Comparison of ENCODE assay signal across 14 mouse cellular contexts in the genomic region with DNA sequence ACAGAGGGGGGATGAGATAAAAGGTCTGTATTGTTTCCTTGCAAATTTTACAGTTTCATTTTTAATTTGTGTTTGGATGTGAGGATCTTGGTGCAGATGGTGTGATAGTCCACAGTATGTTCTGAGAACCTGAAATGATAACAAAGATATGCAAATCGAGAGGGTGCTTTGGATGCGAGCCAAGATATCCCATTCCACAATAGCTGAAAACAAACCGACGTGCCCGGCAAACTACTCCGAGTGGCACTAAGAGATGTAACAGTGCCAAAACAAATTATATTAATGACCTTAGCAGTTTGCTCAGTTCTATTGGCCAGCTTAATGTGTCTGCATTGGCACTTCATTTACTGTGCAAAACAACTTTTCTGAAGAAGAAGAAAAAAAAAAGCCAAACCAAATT.
A peak's percentile ranks its signal among the peaks of the same experiment; 100 is the strongest.
DNase-seq lines count a peak whose midpoint lies in the region; ATAC-seq and TF ChIP-seq lines count a peak whose summit lies in the region.
"Had no signal": no experiment of that assay in that cellular context is flagged by ENCODE, and none has a peak within 500 bp of the region (broad histone marks: within the 10 kb centered on the region; RNA-seq: fewer than 3 reads in every experiment).

No protein-coding gene starts in this region.

- no peak overlapping the region for H3K4me2 ChIP-seq in hindbrain, embryonic 12.5 days (replicated peaks)
- no peak overlapping the region for H3K4me2 ChIP-seq in hindbrain, embryonic 16.5 days (ENCODE audit: low read length)
- H3K4me2 ChIP-seq in forebrain, embryonic 15.5 days (replicated peaks): 0 out of 2 replicates have a peak overlapping the region, but pooled peaks have one; percentile 6
- no peak overlapping the region for H3K4me2 ChIP-seq in midbrain, postnatal 0 days (ENCODE audit: low read depth, low read length, poor library complexity, severe bottlenecking)
- H3K4me2 ChIP-seq: embryonic facial prominence, embryonic 13.5 days; liver, embryonic 11.5 days had no signal

- no peak for TF ChIP-seq CTCF in midbrain, postnatal 0 days (IDR thresholded peaks at IDR 0.05)

- no peak overlapping the region for H3K4me3 ChIP-seq in hindbrain, embryonic 12.5 days
- H3K4me3 ChIP-seq in hindbrain, embryonic 16.5 days (ENCODE audit: low read length): no peak overlapping the region
- H3K4me3 ChIP-seq in forebrain, embryonic 15.5 days: no peak overlapping the region
- no peak overlapping the region for H3K4me3 ChIP-seq in midbrain, postnatal 0 days (ENCODE audit: low read depth, low read length)
- H3K4me3 ChIP-seq: embryonic facial prominence, embryonic 13.5 days; heart, embryonic 10.5 days; left cerebral cortex, adult 2 months had no signal

- peak; percentile 46; the same call in 1 of the 2 replicates for ATAC-seq in hindbrain, embryonic 12.5 days (ENCODE audit: low FRiP score)
- ATAC-seq in hindbrain, embryonic 16.5 days: no peak
- peak; percentile 85 for ATAC-seq in forebrain, embryonic 15.5 days (replicated peaks)
- ATAC-seq in midbrain, postnatal 0 days (ENCODE audit: low FRiP score): no peak
- no peak for ATAC-seq in monocyte, adult 5-6 weeks (replicated peaks; ENCODE audit: insufficient number of reproducible peaks, low FRiP score, low TSS enrichment, poor library complexity, severe bottlenecking)

- H3K27ac ChIP-seq in hindbrain, embryonic 12.5 days: no peak overlapping the region
- H3K27ac ChIP-seq in hindbrain, embryonic 16.5 days (ENCODE audit: low read depth, low read length): no peak overlapping the region
- peak overlapping the region; percentile 23; the same call in 1 of the 2 replicates for H3K27ac ChIP-seq in forebrain, embryonic 15.5 days (replicated peaks)
- no peak overlapping the region for H3K27ac ChIP-seq in midbrain, postnatal 0 days (ENCODE audit: low read depth, low read length)
- H3K27ac ChIP-seq: embryonic facial prominence, embryonic 13.5 days; heart, embryonic 10.5 days; left cerebral cortex, adult 2 months had no signal

- H3K36me3 ChIP-seq in hindbrain, embryonic 12.5 days: no peaks in the 10 kb centered on the region
- H3K36me3 ChIP-seq in hindbrain, embryonic 16.5 days (ENCODE audit: control insufficient read depth, insufficient read depth, low read length): no peaks in the 10 kb centered on the region
- H3K36me3 ChIP-seq in forebrain, embryonic 15.5 days: no peaks in the 10 kb centered on the region
- H3K36me3 ChIP-seq in midbrain, postnatal 0 days (ENCODE audit: insufficient read depth, low read length): no peaks in the 10 kb centered on the region
- H3K36me3 ChIP-seq: embryonic facial prominence, embryonic 13.5 days; heart, embryonic 10.5 days had no signal

- DNase-seq in lung, postnatal 25 days (ENCODE audit: low spot score): peak; percentile 7
- no peak for DNase-seq in lung, postnatal 10 days
- DNase-seq in midbrain, postnatal 0 days (ENCODE audit: low spot score): peak; percentile 15
- DNase-seq: adrenal gland, postnatal 14 days; cerebellum, adult 2 months; thymus, postnatal 36 days had no signal

- H3K27me3 ChIP-seq in hindbrain, embryonic 12.5 days: no peaks in the 10 kb centered on the region
- H3K27me3 ChIP-seq in hindbrain, embryonic 16.5 days (replicated peaks; ENCODE audit: control insufficient read depth, insufficient read depth, low read length): no peaks in the 10 kb centered on the region
- H3K27me3 ChIP-seq in forebrain, embryonic 15.5 days: no peaks in the 10 kb centered on the region
- no peaks in the 10 kb centered on the region for H3K27me3 ChIP-seq in midbrain, postnatal 0 days (ENCODE audit: insufficient read depth, low read length)
- H3K27me3 ChIP-seq: embryonic facial prominence, embryonic 13.5 days had no signal

- 35% methylated on average over 6 of the region's 6 CpGs for WGBS in hindbrain, embryonic 12.5 days
- WGBS in hindbrain, embryonic 16.5 days: 22% methylated on average over 6 of the region's 6 CpGs
- WGBS in forebrain, embryonic 15.5 days: 9% methylated on average over 6 of the region's 6 CpGs
- 19% methylated on average over 6 of the region's 6 CpGs for WGBS in midbrain, postnatal 0 days

- peaks cover 16% of the 10 kb centered on the region for H3K4me1 ChIP-seq in hindbrain, embryonic 12.5 days
- H3K4me1 ChIP-seq in hindbrain, embryonic 16.5 days (ENCODE audit: control insufficient read depth, insufficient read depth, low read depth, low read length): peaks cover 4% of the 10 kb centered on the region
- peaks cover 39% of the 10 kb centered on the region for H3K4me1 ChIP-seq in forebrain, embryonic 15.5 days
- no peaks in the 10 kb centered on the region for H3K4me1 ChIP-seq in midbrain, postnatal 0 days (ENCODE audit: insufficient read depth, low read length)
- H3K4me1 ChIP-seq: embryonic facial prominence, embryonic 13.5 days; heart, embryonic 10.5 days had no signal

- no peaks in the 10 kb centered on the region for H3K9me3 ChIP-seq in hindbrain, embryonic 12.5 days (replicated peaks)
- no peaks in the 10 kb centered on the region for H3K9me3 ChIP-seq in hindbrain, embryonic 16.5 days (ENCODE audit: control insufficient read depth, low read length)
- no peaks in the 10 kb centered on the region for H3K9me3 ChIP-seq in forebrain, embryonic 15.5 days
- H3K9me3 ChIP-seq in midbrain, postnatal 0 days (ENCODE audit: low read length): no peaks in the 10 kb centered on the region
- H3K9me3 ChIP-seq: embryonic facial prominence, embryonic 13.5 days; heart, embryonic 10.5 days had no signal

- no peak overlapping the region for H3K9ac ChIP-seq in hindbrain, embryonic 12.5 days
- H3K9ac ChIP-seq in hindbrain, embryonic 16.5 days (ENCODE audit: low read depth, low read length): no peak overlapping the region
- no peak overlapping the region for H3K9ac ChIP-seq in forebrain, embryonic 15.5 days (replicated peaks)
- no peak overlapping the region for H3K9ac ChIP-seq in midbrain, postnatal 0 days (replicated peaks; ENCODE audit: low read length, poor library complexity, severe bottlenecking)
- H3K9ac ChIP-seq: embryonic facial prominence, embryonic 13.5 days had no signal

Comparison
In these comparisons a context has a peak if more than half of its experiments do, and no peak if none do; other contexts are left out.
1. ATAC-seq: peak in hindbrain, embryonic 12.5 days (single experiment) and forebrain, embryonic 15.5 days (single experiment); none in hindbrain, embryonic 16.5 days (single experiment), midbrain, postnatal 0 days (single experiment) and monocyte, adult 5-6 weeks (single experiment).